Mouse (Mus musculus) bone marrow, adult 2 months (tissue): ENCODE measurements around the gene Aurkb. TPM values are rescaled to one million over a fixed set of nuclear protein-coding genes. Genes with fewer than 3 reads are reported as not detected.

Experiments
- H3K27ac ChIP-seq: fragments of 200-500 bp; 2 replicates; pipeline ENCODE4 v1.5.1; 2012; ENCODE audit warnings: low read depth, mild to moderate bottlenecking, control low read depth, inconsistent platforms, low read length; ENCODE audit not compliant: control insufficient read depth, poor library complexity, insufficient read depth
- H3K4me1 ChIP-seq: fragments of 200-500 bp; 2 replicates; pipeline ENCODE4 v1.6.1; 2011; ENCODE audit warnings: low read length; ENCODE audit not compliant: control insufficient read depth, insufficient read depth
- H3K4me3 ChIP-seq: fragments of 200-500 bp; replicated peaks from 2 replicates; pipeline ENCODE3; 2011; ENCODE audit warnings: mild to moderate bottlenecking, low read depth, low read length, control low read depth; ENCODE audit not compliant: control insufficient read depth
- CTCF ChIP-seq: fragments of 200-500 bp; IDR thresholded peaks from 2 replicates; pipeline ENCODE4 v1.5.1; 2011; ENCODE audit warnings: low read length, control low read depth; ENCODE audit not compliant: control insufficient read depth, insufficient read depth
- POLR2A ChIP-seq: fragments of 200-500 bp; IDR thresholded peaks from 2 replicates; pipeline ENCODE4 v1.6.1; 2011; ENCODE audit warnings: low read depth, mild to moderate bottlenecking, control low read depth, low read length, borderline replicate concordance; ENCODE audit not compliant: control insufficient read depth
- WGBS: fragments of 180-500 bp; shearing (Covaris S2); methylation state at CpG from one replicate; pipeline ENCODE4 v1.1.7; 2018; 5-methylcytosine and 5-hydroxymethylcytosine counted together
- polyA plus RNA-seq: library from polyadenylated mRNA; stranded (reverse); fragments of >200 nt; gene quantifications from 2 replicates; pipeline ENCODE4 v1.2.4, GENCODE M21; 2011; ENCODE audit warnings: low replicate concordance; ENCODE audit not compliant: missing spikeins, insufficient read depth, insufficient read length

The Aurkb gene
- polyA plus RNA-seq, 1 experiment: 100 TPM

DNA sequence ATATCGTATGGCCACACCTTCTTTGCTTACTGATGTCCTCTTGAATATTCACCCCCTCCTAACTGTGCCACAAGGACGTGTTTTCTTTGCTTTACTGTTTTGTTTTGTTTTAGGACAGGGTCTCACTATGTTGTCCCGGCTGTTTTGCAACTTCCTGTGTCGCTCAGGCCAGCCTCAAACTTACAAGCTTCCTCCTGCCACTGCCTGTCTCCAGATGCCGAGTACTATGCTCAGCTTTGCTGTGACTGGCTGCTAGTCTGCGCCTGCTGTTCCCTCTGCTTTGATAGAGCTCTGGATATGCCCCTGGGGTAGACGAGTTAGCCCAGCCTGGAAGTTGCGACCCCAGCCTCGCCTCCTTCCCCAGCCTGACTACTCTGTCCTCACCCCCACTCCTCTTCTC is 11.9 kb upstream of the Aurkb start:
- Histone ChIP-seq H3K27ac (peak overlapping the region; percentile 76), H3K4me3 (peak overlapping the region; percentile 6), H3K4me1 (peaks cover 9% of the 10 kb centered on the region; the same call in 1 of the 2 replicates)
- TF ChIP-seq CTCF: no peak
- TF ChIP-seq POLR2A: no peak
- 44% methylated on average over 9 of the region's 9 CpGs for WGBS

DNA sequence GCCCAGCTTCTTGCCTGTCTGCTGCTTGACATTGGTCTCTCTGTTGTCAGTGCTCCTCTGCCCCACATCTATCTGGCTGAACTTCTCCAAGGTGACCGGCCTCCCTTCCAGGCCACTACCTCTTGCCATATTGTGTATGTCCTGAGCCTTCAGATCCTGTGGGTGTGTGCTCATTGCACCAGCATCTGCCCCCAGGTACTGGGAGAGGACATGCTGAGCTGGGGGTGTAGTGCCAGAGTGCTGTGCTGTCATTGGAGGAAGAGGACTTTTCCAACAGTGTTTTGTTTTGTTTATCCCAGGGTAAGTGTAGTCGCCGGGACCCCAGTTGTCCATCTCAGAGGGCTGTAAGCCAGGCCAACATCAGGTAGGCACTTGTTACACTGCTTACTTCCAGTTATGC is 10.9 kb upstream of the Aurkb start:
- TF ChIP-seq POLR2A (no peak), CTCF (no peak)
- peaks cover 9% of the 10 kb centered on the region; the same call in 1 of the 2 replicates for H3K4me1 ChIP-seq
- WGBS: 92% methylated on average over 3 of the region's 3 CpGs

DNA sequence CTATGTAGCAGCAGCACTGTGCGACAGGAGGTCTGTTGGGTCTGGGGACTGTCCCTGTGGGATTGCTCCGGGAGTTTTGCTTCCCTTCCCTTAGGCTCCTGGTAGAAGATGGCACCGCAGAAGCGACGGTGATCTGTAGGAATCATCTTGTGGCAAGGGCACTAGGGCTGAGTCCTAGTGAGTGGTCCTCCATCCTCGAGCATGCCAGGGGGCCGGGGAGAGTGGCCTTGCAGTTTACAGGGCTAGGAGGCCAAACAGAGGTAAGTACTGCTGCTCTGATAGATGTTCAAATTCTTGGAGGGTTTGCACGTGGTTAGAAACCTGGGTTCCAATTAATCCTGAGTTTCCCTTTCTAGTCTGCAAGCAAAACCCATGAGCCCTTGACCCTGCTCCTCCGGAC is 10.0 kb upstream of the Aurkb start:
- peaks cover 9% of the 10 kb centered on the region; the same call in 1 of the 2 replicates for H3K4me1 ChIP-seq
- H3K27ac ChIP-seq: peak overlapping the region; percentile 18; the same call in 1 of the 2 replicates
- WGBS: 87% methylated on average over 9 of the region's 9 CpGs
- TF ChIP-seq CTCF (no peak), POLR2A (no peak)
- H3K4me3 ChIP-seq: no peak overlapping the region

More for the DNA sequence above, 10.9 kb upstream of the Aurkb start:
- H3K4me3 ChIP-seq: no peak overlapping the region
- peak overlapping the region; percentile 23; the same call in 1 of the 2 replicates for H3K27ac ChIP-seq

DNA sequence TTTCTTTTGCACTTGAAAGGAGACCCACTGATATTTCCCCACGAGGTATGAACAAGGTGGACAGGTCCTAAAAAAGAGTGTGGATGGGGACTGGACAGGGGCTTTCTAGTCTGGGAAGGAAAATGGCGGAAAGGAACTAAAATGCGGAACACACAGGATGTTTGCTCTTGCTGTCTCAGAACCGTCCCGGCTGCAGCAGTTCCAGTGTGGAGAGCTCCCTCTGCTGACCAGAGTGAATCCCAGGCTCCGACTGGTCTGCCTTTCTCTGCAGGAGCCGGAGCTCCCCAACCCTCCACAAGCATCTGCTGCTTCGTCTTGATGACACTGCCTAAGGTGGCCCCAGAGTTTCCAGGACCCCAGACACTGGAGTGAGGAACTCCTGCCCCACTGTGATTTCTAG is 9.6 kb upstream of the Aurkb start:
- Histone ChIP-seq H3K4me1 (peaks cover 9% of the 10 kb centered on the region; the same call in 1 of the 2 replicates), H3K27ac (peak overlapping the region; percentile 18; the same call in 1 of the 2 replicates), H3K4me3 (peak overlapping the region; percentile 29)
- 3% methylated on average over 8 of the region's 8 CpGs for WGBS
- TF ChIP-seq CTCF (peak; percentile 94), POLR2A (no peak)

DNA sequence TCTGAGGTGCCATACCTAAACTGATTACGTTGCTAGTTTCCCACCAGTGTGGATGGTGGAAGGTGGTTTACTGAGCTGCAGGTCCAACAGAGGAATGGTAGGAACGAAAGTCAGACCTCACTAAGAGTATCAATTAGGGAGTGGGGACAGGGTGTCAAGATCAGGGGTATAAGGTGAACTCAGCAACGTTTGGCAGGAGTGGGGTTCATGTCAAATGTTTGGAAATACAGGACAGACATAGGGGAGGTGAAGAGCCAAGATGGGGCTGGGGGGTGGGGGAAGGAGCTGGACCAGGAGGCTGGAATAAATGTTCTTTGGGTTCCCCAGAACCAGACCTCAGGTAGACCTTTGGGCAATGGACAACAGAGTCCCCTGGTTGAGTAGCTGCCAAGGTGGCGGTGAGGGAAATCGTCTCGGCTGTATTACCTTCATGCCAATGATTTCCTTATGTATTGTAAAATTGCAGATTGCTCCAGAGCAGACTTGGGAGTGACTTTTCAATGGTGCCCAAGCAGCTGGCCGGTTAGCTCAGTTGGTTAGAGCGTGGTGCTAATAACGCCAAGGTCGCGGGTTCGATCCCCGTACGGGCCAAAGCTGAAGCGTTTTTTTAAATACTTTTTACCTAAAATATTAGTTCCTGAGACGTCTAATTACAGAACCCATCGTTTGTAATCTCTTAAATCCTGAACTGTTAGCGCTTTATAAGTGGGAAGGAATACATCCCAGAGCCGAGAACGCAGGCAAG is 8.8 kb upstream of the Aurkb start:
- WGBS: 9% methylated on average over 20 of the region's 20 CpGs

DNA sequence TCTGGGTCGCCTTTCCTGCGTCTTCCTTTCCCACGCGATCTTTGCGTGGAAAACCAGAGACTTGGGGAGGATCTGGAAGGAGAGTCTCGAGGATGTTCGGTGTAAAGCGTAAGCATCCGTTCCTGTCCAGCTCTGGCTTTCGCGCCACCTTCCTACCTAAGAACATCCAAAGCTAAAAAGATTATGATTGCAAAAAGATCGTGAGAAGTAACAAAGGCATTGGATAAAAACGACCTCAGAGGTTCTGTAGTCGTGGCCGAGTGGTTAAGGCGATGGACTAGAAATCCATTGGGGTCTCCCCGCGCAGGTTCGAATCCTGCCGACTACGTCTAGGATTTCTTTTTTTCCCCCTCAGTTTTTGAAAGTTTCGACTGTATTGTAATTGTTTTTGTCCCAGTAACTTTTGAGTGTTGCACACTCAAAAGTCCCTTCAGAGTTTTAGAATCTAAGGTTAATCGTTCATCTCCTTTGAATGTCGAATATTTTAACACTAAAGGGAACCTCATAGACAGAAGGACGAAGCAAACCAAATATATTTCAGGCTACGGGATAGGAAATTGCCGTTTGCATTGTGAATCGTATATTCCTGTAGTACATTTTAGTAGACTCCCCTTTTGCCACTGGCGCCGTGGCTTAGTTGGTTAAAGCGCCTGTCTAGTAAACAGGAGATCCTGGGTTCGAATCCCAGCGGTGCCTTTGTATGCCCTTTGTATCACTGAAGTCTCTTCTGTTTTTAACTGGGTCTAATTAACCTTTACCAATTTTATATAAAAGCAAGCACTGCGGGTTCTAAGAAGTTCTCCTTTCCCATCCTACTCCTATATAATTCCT is 8.0 kb upstream of the Aurkb start:
- Histone ChIP-seq H3K27ac (peak overlapping the region; percentile 37), H3K4me1 (peaks cover 9% of the 10 kb centered on the region; the same call in 1 of the 2 replicates), H3K4me3 (peak overlapping the region; percentile 74)
- no peak for TF ChIP-seq POLR2A
- TF ChIP-seq CTCF: no peak
- WGBS: under 1% methylated on average over 34 of the region's 34 CpGs

More for the DNA sequence above, 8.8 kb upstream of the Aurkb start:
- H3K4me1 ChIP-seq: peaks cover 9% of the 10 kb centered on the region; the same call in 1 of the 2 replicates
- H3K4me3 ChIP-seq: peak overlapping the region; percentile 74
- peak overlapping the region; percentile 37 for H3K27ac ChIP-seq
- TF ChIP-seq POLR2A: no peak
- no peak for TF ChIP-seq CTCF

DNA sequence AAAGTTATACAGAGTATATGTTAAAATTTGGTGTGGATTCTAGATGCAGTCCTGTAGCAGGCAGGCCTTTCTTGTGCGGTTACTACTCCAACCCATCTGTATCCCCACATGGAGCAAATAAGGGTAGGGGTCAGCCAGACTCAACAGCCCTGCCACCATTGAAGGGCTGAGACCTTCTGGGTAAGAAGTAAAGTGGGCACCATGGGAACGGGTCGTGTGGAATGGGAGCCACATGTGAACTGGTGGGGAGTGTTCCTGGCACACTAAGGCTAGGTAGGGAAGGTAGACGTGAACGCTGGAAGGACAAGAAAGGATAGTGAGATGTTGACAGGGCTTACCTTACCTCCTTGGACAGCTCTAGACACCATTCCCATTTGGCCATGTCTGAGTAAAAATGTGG is 7.3 kb upstream of the Aurkb start:
- TF ChIP-seq POLR2A (no peak), CTCF (no peak)
- Histone ChIP-seq H3K4me3 (no peak overlapping the region), H3K27ac (no peak overlapping the region), H3K4me1 (peaks cover 8% of the 10 kb centered on the region; the same call in 1 of the 2 replicates)
- 87% methylated on average over 5 of the region's 5 CpGs for WGBS

DNA sequence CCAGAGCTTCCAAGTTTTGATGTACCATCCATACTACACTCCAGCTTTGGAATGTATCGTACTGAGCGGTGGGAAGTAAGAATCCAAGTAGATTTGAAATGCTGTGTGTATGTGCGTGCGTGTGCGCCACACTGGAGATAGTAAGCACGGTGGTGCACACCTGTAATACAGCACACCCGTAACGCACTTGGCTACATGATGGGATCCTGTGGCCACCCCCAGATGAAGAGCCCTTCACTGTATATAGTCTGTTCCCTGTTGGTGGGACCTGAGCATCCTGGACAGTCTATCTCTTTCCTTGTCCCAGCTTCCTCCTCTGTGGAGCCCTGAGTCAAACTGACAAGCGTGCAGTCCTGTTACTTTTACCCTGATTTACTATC is 938 bp downstream of the Aurkb start:
- Histone ChIP-seq H3K4me3 (peak overlapping the region; percentile 85), H3K27ac (no peak overlapping the region), H3K4me1 (peaks cover 1% of the 10 kb centered on the region; the same call in 1 of the 2 replicates)
- 21% methylated on average over 9 of the region's 9 CpGs for WGBS
- no peak for TF ChIP-seq POLR2A
- TF ChIP-seq CTCF: no peak
